Mouse (Mus musculus): ENCODE measurements around the gene Arpc1b.
A peak's percentile ranks its signal among the peaks of the same experiment; 100 is the strongest.

Gene Arpc1b

GRCm38 (mm10) chr5:145165184-145165583 is 51.2 kb downstream of the Arpc1b start:
- DNase-seq (ENCODE audit: low spot score in 2 of 2), result no peak

- DNase-seq (ENCODE audit: low spot score in 2 of 2), result peak; percentile 95 to 99
These were observed 52.7 kb downstream of the Arpc1b start, which contains the start of the genes Ptcd1 and Cpsf4 for GRCm38 (mm10) chr5:145166536-145167305. TSS of gene Ptcd1 (minus strand) at chr5:145167108. TSS of gene Cpsf4 (plus strand) at chr5:145167213.

GRCm38 (mm10) chr5:145167306-145167661 is 53.3 kb downstream of the Arpc1b start:
- no peak for DNase-seq (ENCODE audit: low spot score in 2 of 2)

DNA sequence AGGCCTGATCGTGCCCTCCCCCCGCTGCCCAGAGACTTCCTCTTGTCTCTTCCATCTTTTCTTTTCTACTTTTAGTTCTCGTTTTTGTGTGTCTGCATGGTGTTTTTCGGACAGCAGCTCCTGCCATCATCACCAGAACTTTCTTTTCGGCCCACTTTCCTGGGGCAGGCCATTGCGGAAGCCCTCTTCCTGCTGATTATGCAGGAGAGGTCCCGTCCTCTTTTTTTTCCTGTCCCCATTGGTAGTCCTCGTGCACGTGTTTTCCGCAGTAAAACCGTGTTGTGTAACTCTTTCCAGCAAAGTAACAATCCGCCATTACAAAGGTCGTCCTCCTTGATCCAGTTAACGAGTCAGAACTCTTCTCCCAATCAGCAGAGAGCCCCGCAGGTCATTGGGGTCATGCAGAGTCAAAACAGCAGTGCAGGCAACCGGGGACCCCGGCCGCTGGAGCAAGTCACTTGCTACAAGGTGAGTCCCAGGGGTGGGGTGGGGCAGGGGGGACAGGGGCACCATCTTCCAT is 64.5 kb downstream of the Arpc1b start:
- no peak for DNase-seq (ENCODE audit: low spot score in 2 of 2)
